Mouse (Mus musculus) erythroblast, embryonic 14.5 days (primary cell): ENCODE measurements around the gene Tmem101.

Experiments
- GATA1 ChIP-seq: IDR thresholded peaks from 2 replicates; pipeline ENCODE4 v1.6.1; 2012; ENCODE audit warnings: low read length, inconsistent platforms, mixed read lengths
- TAL1 ChIP-seq: IDR thresholded peaks from 3 replicates; pipeline ENCODE4 v1.6.1; 2012; ENCODE audit warnings: low read length, inconsistent platforms, mixed read lengths

GRCm38 (mm10) chr11:102189461-102190436, 33.5 kb upstream of the Tmem101 start, which contains the start of gene G6pc3:
- TF ChIP-seq TAL1: no peak
- TF ChIP-seq GATA1: no peak
